Mouse (Mus musculus): ENCODE measurements around the gene Gm10310.
"Not testable (repeated sequence)": the region's sequence is repeated elsewhere in the genome, so short reads cannot be mapped to it uniquely, and the experiment has no call there.

- TF ChIP-seq GATA1 (IDR thresholded peaks at IDR 0.05; ENCODE audit: borderline replicate concordance, low read length); FLI1 (IDR thresholded peaks at IDR 0.05; ENCODE audit: low read length): not testable (repeated sequence)
Observed at GRCm38 (mm10) chr10:129966232-129966631, 18.6 kb downstream of the Gm10310 start.

All from megakaryocyte, embryonic 14.5 days (primary cell).